In the genomic region with DNA sequence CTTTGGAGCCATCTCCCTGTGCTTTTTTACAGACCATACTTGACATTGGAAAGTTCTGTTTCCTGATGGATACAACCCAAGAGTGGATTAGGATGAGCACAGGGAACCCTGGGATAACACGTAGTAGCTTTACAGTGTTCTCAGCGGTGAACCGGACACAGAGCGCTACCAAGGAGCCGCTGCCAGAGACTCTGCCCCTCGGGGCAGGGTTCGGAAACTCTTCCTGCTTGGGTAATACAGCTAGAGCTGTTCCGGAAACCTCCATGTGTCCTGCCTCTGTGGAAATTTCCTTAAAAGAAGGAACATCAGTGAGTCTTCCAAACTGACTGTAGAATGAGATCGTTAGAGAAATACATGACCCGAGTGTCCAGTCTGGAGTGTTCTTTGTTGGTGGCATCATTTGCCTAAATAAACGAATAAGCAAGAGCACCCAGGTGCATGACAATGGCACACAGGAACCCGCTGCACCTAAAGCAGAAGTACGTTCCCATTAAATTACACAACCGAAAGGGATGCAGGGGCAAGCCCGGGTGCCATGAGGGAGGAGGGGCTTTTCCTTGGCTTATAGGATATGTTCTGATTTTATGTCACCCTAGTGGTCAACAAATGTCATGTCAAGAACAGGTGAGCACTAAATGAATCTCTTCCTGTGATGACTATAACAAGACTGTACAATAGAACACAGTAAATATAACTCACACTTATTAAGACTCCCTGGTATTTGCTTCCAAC, we compare ENCODE assay signal across 10 mouse cellular contexts.
DNase-seq lines count a peak whose midpoint lies in the region; ATAC-seq lines count a peak whose summit lies in the region.
"Had no signal": no experiment of that assay in that cellular context is flagged by ENCODE, and none has a peak within 500 bp of the region (broad histone marks: within the 10 kb centered on the region; RNA-seq: fewer than 3 reads in every experiment).

No protein-coding gene starts in this region.

- no peak for ATAC-seq in liver, embryonic 11.5 days (replicated peaks; ENCODE audit: low FRiP score)
- ATAC-seq in liver, embryonic 12.5 days = no peak
- no peak for ATAC-seq in forebrain, embryonic 16.5 days
- no peak for ATAC-seq in neural tube, embryonic 14.5 days (ENCODE audit: low read depth)

- no peak overlapping the region for H3K27ac ChIP-seq in liver, embryonic 11.5 days (ENCODE audit: low read depth, low read length)
- H3K27ac ChIP-seq in liver, embryonic 12.5 days = no peak overlapping the region
- H3K27ac ChIP-seq in forebrain, embryonic 16.5 days (ENCODE audit: low read length) = no peak overlapping the region
- no peak overlapping the region for H3K27ac ChIP-seq in neural tube, embryonic 14.5 days (ENCODE audit: low read depth, low read length)

- no peaks in the 10 kb centered on the region for H3K36me3 ChIP-seq in liver, embryonic 11.5 days (ENCODE audit: control insufficient read depth, insufficient read depth, low read length)
- H3K36me3 ChIP-seq in liver, embryonic 12.5 days = no peaks in the 10 kb centered on the region
- no peaks in the 10 kb centered on the region for H3K36me3 ChIP-seq in forebrain, embryonic 16.5 days (ENCODE audit: control insufficient read depth, insufficient read depth)
- no peaks in the 10 kb centered on the region for H3K36me3 ChIP-seq in neural tube, embryonic 14.5 days (ENCODE audit: control insufficient read depth, insufficient read depth, low read length)

- no peak for DNase-seq in liver, embryonic 11.5 days (ENCODE audit: low spot score)
- DNase-seq in kidney, postnatal 14 days = peak; percentile 32
- DNase-seq in gastrocnemius, postnatal 25 days = no peak
- no peak for DNase-seq in testis, postnatal 14 days (ENCODE audit: low spot score)
- no peak for DNase-seq in layer of hippocampus, adult 8-10 months (ENCODE audit: low spot score in 2 of 2)
- DNase-seq: cerebellum, postnatal 10 days; heart, postnatal 10 days had no signal

- WGBS in liver, embryonic 11.5 days = 55% methylated on average over 15 of the region's 15 CpGs
- WGBS in liver, embryonic 12.5 days (ENCODE audit: insufficient replicate concordance) = 53% methylated on average over 15 of the region's 15 CpGs
- WGBS in forebrain, embryonic 16.5 days = 56% methylated on average over 15 of the region's 15 CpGs
- 48% methylated on average over 15 of the region's 15 CpGs for WGBS in neural tube, embryonic 14.5 days

- H3K9ac ChIP-seq in liver, embryonic 11.5 days (ENCODE audit: low read depth, low read length) = no peak overlapping the region
- no peak overlapping the region for H3K9ac ChIP-seq in liver, embryonic 12.5 days
- H3K9ac ChIP-seq in forebrain, embryonic 16.5 days (replicated peaks; ENCODE audit: low read depth, low read length) = no peak overlapping the region
- no peak overlapping the region for H3K9ac ChIP-seq in neural tube, embryonic 14.5 days (replicated peaks; ENCODE audit: low read depth, low read length)

- no peak overlapping the region for H3K4me3 ChIP-seq in liver, embryonic 11.5 days (ENCODE audit: low read depth, low read length)
- no peak overlapping the region for H3K4me3 ChIP-seq in liver, embryonic 12.5 days
- no peak overlapping the region for H3K4me3 ChIP-seq in forebrain, embryonic 16.5 days (replicated peaks; ENCODE audit: low read length)
- no peak overlapping the region for H3K4me3 ChIP-seq in neural tube, embryonic 14.5 days (ENCODE audit: low read depth, low read length)

- no peaks in the 10 kb centered on the region for H3K4me1 ChIP-seq in liver, embryonic 11.5 days (replicated peaks; ENCODE audit: control insufficient read depth, insufficient read depth, low read length)
- no peaks in the 10 kb centered on the region for H3K4me1 ChIP-seq in liver, embryonic 12.5 days
- H3K4me1 ChIP-seq in forebrain, embryonic 16.5 days (replicated peaks; ENCODE audit: control insufficient read depth, insufficient read depth, low read length) = no peaks in the 10 kb centered on the region
- H3K4me1 ChIP-seq in neural tube, embryonic 14.5 days (ENCODE audit: control insufficient read depth, insufficient read depth, low read length) = 0 out of 2 replicates have a peak, but pooled peaks cover 7% of the 10 kb centered on the region

- H3K4me2 ChIP-seq in liver, embryonic 11.5 days = peak overlapping the region; percentile 18; the same call in 1 of the 2 replicates
- H3K4me2 ChIP-seq in liver, embryonic 12.5 days = no peak overlapping the region
- H3K4me2 ChIP-seq in forebrain, embryonic 16.5 days (ENCODE audit: low read length) = peak overlapping the region; percentile 0; the same call in 1 of the 2 replicates
- H3K4me2 ChIP-seq in neural tube, embryonic 14.5 days (ENCODE audit: low read depth, low read length) = peak overlapping the region; percentile 31; the same call in 1 of the 2 replicates

- no peaks in the 10 kb centered on the region for H3K9me3 ChIP-seq in liver, embryonic 11.5 days (ENCODE audit: control insufficient read depth, low read length)
- no peaks in the 10 kb centered on the region for H3K9me3 ChIP-seq in liver, embryonic 12.5 days (replicated peaks)
- no peaks in the 10 kb centered on the region for H3K9me3 ChIP-seq in forebrain, embryonic 16.5 days (ENCODE audit: control insufficient read depth, low read length)
- no peaks in the 10 kb centered on the region for H3K9me3 ChIP-seq in neural tube, embryonic 14.5 days (ENCODE audit: control insufficient read depth, low read length)

- no peaks in the 10 kb centered on the region; the same call in 1 of the 2 replicates for H3K27me3 ChIP-seq in liver, embryonic 11.5 days (replicated peaks; ENCODE audit: control insufficient read depth, insufficient read depth, low read length)
- peaks cover 35% of the 10 kb centered on the region for H3K27me3 ChIP-seq in liver, embryonic 12.5 days (replicated peaks)
- H3K27me3 ChIP-seq in forebrain, embryonic 16.5 days (replicated peaks; ENCODE audit: control insufficient read depth, insufficient read depth, low read length) = no peaks in the 10 kb centered on the region
- no peaks in the 10 kb centered on the region for H3K27me3 ChIP-seq in neural tube, embryonic 14.5 days (ENCODE audit: control insufficient read depth, insufficient read depth, low read length)
